Mouse (Mus musculus): ENCODE measurements at regions not wholly inside any gene's neighbourhood (a gene's known extent, or its start where the extent isn't known, plus 50 kb on each side); places are given as distances from the start of the nearest gene placed in this dataset.
"Not testable (repeated sequence)": the region's sequence is repeated elsewhere in the genome, so short reads cannot be mapped to it uniquely, and the experiment has no call there.

DNA sequence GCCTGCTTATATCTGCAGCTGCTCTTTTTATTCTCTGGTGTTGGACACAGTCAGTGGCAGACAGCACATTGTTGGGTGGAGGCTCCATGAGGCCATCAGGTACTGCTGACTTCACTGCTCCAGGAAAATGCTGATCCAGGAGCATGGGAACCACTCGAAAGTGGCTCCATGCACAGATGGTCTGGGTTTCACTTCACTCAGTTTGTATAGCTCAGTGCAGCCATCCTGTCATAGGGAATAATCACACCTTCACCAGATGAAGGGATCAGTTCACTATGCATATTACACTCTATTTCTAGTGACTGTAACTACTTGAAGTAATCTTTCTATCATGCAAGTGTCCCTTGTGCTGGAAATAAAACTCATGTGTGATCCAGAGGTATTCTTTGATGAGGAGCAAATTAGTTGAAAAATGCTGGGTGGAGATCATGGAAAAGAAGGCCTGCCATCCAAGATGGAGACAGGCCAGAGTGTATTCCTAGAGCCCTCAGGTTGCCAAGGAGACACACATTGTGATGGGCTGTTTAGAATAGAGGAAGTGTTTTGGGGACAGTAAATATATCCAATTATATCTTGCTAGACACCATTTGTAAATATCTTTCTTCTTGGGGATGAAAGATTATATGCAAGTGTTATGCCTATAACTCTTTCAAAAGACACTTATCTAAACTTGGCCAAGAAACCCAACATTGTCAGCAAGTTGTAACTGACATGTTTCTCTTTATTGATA is 103.7 kb upstream of the Arhgap42 start:
- DNase-seq (ENCODE audit: low spot score): no peak

DNA sequence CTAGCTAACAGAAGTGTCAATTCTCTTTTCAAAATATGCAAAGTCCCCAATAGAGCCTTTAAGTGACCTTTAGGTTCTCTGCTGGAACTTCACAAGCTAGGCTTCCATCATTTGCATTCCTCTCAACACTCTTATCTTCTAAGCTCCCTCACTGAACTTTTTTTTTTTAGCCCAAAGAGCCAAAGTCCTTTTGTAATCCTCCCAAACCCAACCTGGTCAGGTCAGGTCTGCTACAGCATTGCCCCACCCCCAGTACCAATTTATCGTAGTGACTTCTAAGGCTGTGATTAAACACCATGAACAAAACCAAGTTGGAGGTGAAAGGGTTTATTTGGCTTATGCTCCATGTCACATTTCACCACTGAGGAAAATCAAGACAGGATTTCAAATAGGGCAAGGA is 79.7 kb upstream of the Arhgap42 start:
- no peak for DNase-seq (ENCODE audit: low spot score)

DNA sequence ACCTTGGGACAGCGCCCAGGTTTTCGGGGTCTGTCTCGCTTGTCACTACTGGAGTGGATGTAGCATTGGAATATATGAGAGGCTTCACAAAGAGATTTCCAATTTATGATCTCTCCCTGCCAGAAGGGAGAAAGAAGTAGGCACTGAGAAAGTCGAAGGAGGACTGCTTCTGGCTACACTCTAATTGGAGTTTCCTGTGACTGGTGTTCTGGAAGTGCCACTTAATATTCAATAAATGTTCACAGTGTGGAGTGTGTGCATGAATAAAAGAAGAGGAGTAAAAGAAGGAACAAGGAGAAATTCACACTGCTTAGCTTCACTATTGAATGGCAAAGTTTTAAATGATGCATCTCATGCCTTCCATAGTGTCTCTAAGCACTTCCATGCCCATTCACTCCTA is 77.1 kb upstream of the Arhgap42 start:
- no peak for DNase-seq (ENCODE audit: low spot score)

DNA sequence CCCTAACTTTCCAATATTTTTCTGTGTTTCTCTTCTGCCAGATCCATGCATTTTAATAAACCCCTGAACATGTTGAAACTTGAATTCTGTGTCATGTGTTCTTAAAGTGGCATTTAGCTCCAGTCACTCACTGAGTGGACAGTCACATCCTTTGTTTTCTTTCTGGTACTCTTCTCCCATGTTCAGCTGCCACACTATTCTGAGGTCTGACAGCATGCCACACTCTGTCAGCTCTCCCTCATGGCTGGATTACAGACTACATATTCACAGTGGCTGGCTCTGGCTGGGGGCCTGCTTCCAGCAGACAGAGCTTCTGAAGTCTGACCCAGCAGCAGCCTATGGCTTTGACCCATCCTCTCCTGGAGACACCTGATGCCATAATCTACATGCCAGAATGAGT is 73.4 kb upstream of the Arhgap42 start:
- DNase-seq (ENCODE audit: low spot score): no peak

DNA sequence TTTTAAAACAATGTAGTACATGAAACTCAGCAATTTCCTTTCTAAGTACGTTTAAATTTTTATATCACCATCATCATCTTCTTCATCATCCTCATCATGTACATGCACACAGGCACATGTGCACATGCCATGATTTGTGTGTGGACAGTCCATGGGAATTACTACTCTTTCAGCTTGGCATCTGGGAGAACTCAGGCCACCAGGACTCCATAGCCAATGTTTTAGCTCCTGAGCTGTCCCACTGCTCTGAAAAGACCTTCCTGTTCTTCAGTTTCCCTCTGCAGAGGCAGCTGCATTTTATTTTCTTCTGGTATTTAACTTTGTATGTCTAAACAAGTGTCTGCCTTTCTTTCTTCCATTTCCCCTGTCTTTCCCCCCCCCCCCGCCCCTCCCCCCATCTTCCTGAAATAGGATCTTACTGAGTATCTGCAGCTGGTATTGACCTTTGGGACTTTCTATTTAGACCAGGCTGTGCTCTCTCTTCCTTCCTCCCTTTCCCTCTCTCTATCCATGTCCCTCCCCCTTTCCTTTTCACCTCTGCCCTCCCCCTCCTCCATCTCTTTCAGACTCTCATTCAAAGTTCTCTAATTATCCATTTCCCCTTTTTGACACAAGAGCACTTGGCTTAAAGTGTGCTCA is 72.8 kb upstream of the Arhgap42 start:
- DNase-seq (ENCODE audit: low spot score): no peak

DNA sequence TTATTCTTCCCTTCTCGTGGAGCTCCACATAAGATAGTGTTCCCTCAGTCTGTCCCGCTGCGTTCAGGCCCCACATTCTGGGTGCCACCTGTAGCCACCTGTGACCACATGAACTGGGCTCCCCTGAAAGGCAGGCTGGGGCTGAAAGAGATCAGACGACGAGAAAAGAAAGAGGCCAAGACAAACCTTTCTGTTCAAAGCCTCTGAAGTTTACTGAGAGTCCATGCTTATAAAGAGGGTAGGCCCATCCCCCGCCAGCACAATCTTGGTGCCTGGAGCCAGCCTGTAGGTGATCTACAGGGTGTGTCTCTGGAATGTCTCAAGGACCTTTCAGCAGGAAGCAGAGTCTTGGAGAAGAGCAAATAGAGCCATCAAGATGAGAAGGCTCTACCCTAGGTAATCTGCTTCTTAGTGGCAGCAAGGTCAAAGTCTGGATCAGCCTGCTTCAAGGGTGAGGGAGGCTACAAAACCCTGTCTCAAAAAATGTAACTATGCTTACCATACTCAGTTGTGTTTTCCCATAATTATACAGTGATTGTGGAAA is 72.2 kb upstream of the Arhgap42 start:
- not testable (repeated sequence) for DNase-seq (ENCODE audit: low spot score)

DNA sequence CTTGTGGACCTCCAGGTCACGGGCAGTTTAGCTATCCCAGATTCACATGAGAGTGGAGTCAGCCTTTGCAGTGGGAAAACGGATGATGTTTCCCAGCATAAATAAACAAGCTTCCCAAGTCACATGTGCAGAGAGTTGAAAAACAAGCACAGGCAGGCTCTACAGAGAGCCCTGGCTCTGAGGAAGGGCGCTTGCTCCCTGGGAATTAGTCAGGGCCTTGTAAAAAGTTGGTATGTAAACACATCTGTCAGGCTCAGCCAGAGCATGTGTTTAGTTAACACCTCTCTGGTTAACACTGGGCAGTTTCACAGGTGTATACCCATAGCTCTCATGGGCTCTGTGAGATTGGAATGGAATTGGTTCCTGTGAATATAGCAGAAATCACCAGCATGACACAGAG is 51.9 kb upstream of the Arhgap42 start:
- DNase-seq (ENCODE audit: low spot score): peak; percentile 6

DNA sequence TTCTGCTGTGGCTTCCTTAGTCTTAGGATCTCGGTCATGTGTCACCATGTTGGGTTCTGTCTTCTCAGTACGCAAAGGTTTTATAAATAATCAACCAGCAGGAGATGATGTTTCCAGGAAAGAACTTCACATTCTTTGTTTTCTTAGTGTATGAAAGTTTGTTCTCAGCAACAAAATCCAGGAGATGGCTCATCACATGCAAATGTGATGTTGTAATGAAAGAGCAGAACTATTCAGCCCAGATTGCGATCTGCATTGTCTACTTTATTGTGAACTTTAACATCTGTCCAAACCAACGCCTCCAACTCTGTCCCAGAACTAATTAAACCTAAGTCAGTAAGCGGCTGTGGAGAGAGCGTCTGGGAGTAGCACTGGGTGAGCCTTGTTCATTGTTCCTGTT is 50.7 kb upstream of the Arhgap42 start:
- DNase-seq (ENCODE audit: low spot score): no peak
